Mouse (Mus musculus) ovary, postnatal 36 days (tissue): ENCODE measurements at regions not wholly inside any gene's neighbourhood (a gene's known extent, or its start where the extent isn't known, plus 50 kb on each side); places are given as distances from the start of the nearest gene placed in this dataset.

ENCODE experiments used
- DNase-seq: peaks from one replicate; pipeline ENCODE4 v3.0.0; 2022; ENCODE audit warnings: low spot score, mixed read lengths

DNA sequence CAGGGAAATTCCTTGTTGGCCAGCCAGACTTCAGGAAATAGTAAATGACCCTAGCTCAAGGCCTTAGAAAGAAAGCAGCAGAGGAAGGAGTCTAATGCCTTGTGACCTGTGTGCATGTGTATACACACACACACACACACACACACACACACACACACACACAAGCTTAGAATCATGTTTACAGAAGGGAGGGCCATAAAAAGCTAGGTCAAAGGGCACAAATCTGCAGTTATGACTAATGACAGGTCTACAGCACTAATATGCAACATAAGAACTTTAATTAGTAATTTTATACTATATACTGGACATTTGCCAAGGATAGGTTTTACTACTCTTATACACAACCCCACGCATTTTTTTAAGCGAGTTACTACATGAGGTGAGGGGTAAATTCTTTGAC is 149.4 kb downstream of the Nr2f2 start:
- DNase-seq, result no peak

DNA sequence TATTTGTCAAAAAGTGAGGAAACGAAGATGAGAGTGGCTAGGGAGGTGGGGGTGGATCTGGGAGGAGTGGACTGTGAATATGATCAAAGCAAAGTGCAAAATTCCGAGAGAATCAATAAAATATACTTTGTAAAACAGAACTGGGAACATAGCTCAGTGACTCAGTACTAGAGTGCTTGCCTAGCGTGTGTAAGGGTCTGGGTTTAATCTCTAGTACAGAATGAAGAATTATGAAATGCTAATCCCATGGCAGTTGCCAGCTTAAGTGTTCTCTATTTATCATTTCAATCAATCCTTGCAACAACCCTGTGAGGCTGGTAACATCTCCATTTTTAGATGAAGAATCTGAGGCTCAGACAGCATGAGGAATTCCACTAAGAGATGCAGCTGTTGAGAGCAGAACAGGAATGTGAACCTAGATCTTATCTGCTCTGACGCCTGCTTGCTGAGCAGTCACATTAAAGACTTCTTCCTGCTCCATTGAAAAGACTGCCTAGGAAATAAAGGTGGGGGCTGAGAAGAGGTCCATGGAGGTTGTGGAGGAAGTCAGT is 152.5 kb downstream of the Nr2f2 start:
- DNase-seq, result no peak

DNA sequence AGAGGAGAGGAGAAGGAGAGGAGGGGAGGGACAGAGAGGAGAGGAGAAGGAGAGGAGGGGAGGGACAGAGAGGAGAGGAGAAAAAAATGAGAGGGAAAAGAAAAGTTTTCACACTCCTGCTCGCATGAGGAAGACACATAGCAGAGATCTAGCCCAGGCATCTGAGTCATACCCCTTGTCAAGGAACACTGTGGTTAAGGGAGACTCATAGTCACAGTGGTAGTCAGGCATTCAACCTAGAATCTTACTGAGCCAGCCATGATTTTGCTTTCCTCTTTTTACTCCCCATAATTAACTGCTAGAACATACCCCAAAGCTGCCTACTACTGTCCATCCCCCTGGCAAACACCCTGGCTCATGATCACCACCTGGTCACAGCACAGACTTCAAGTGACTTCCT is 160.6 kb downstream of the Nr2f2 start:
- DNase-seq, result no peak

DNA sequence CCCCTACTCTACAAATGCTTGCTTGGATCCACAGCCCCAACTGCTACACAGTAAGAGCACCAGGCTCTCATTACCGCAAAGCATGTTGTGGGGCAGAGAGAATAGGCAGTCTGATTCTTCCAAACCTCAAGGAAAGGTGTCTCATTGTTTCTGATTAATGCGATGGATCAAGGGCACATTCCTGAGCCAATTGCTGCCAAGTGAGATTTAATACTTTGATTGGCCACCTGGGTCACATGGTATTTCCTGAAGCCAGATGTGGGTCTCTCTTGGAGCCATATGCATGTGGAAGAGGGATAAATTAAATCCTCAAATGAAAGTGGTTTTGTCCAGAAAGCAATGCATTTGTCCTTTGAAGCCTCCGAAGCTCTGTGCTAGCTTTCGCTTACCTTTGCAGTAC is 166.3 kb downstream of the Nr2f2 start:
- no peak for DNase-seq

DNA sequence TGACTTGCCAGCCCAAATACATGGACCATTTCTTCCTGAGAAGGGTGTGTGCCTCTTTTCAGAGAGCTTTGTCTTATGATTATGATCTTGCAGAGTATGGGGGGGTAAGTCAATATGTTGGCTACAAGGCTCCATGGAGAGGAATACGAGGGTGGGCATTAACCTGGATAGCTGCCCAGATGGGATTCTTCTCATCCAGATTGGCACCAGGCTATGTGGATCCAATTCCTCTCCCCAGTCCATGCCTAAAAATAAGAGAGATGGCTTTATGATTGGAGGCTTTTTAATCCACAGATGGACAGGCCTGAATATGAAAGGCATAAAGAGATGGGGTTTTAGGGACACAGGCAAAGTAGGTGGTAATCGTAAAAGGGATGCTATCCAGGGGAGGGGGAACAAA is 187.6 kb downstream of the Nr2f2 start:
- no peak for DNase-seq

DNA sequence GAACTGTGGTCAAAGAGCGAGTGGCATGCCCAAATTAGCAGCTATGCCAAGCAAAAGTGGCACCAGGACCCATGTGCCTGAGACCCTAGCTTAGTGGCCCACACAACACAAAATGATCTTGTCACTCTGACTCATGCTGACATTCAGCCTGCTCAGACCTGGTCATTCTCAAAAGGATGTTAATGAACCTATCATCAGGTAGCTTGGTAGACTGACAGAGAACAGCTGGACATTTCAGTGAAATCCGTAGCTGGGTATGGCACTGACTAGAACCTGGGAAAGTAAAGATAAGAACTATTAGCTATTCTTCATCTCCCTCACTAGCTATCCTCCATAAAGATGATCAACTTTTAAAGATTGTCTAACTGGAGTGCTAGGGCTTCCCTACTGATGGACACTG is 188.5 kb downstream of the Nr2f2 start:
- no peak for DNase-seq

DNA sequence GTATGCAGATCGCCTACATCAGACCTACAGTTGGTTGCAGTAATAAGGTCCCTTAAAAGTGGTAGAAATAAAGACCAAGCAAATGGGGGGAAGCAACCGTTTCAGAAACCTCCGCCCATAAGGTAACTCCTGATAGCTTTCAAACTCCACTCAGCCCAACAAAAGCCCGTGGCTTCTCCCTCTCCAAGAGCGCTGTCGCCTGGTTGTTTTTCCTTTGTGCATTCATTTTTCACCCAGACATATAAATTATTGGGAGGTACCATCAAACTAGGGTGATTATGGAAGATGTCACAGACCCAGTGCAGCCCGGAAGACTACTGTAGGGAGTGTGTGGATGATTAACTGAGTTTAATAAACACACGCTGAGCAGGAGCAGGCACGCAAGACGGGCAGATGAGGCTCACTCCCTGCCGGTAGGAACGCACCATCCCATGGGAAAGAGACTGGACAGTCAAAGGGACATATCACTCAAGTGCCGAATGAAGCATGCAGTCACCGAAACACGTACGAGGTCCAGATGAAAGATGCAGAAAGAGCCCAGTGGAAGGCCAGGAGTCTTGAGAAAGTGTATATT is 189.8 kb downstream of the Nr2f2 start:
- no peak for DNase-seq

DNA sequence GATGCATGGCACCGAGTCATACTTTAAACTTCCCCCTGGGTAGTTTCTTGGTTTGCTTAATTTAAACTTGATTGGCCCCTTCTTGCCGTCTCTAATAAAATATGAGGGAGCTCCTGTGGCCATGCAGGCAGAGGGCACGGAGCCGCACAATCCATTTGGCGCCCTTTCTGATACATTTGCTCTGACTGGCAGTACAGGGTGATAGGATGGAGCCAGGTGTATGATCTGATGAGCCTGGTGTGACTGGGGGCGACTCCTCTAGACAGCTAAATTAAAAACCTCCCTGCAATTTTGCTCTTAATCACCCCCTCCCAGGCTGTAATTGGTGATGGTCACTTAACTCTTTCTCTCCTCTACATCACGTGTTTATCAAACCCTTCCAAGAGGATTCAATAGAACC is 190.4 kb downstream of the Nr2f2 start:
- DNase-seq, result no peak

DNA sequence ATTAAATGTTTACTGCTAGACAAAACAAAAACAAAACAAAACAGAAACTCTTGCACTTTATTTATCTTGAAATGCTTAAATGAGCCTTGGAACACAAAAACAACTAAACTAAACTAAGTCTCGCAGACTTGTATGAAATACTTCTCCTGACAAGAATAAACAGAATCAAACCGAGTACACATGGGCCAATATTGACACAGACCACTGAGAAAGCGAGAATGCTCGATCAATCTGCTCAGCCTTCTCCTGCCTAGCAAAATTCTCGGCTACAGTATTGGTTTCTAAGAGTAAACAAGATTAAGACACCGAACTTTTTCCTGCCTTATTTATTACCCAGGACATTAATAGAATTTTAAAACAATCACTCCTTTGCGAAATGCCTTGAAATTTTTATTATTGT is 194.1 kb downstream of the Nr2f2 start:
- DNase-seq, result no peak

DNA sequence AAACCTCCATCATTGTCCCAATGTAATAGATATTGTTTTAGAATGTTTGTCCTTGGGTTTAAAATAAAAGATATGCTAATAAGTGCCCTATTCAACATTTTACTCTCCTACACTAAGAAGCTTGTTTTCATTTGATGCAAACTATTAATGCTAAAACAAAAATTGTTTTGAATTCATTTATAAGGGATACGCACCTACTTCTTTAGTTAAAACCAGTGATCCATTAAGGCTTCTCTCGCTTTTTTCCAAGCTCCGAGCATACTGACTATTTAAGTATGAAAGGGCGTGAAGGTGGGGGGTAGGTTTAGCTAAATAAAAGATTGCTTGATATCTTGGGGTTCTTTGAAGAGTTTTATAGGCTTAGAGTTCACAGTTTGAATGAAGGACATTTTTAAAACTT is 195.1 kb downstream of the Nr2f2 start:
- DNase-seq, result no peak

DNA sequence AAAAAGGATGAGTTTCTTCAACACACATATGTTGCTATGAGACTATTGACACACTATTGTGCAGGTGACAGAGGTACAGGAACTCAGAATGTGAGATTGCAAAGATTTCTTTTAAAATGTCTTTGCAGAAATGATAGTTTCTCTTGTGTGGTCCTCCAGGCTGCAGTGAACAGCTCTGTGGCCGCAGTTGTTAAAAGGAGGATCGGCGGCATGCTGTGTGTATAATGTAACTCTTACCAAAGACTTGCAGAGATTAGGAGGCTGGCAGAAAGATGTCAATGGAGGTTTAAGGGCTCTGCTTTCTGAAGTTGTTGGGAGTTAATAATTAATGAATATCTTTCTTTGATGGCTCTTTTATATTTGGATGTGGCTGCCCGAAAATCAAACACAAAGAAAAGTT is 198.5 kb downstream of the Nr2f2 start:
- no peak for DNase-seq

DNA sequence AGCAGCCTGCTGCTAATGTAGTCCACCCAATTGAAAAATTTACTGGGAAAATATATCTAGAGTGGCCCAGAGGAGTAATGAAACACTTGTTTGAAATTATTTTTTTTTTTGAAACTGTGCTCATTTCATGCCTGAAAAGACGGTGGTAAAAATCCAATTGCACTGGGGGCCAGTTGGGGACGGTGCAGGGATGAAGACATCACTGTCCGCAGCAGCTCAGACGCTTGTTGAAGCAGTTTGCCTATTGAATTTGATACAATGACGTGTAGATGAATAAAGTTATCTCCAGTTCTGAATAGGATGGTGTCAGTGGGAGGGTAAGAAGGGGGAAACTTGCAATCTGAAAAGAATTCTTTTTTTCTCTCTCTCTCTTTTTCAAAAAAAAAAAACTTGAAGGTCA is 200.5 kb downstream of the Nr2f2 start:
- no peak for DNase-seq

DNA sequence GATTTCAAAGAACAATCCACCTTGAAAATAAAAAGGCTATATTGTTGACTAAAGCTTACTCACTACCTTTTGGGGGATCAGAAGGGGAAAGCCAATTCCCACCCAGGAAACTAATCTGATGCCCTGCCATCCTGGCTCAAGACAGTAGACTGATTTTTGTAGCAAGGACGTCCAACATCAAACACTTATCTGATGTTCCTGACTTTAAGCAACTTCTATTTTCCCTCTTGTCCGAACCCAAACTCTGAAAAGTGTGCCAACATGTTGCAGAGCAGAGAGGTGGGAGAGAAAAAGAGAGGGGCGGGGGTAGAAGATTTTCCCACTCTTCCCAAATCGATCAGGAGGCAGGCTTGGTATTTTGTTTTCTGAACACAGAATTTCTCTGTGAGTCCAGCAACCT is 201.0 kb downstream of the Nr2f2 start:
- DNase-seq, result no peak

DNA sequence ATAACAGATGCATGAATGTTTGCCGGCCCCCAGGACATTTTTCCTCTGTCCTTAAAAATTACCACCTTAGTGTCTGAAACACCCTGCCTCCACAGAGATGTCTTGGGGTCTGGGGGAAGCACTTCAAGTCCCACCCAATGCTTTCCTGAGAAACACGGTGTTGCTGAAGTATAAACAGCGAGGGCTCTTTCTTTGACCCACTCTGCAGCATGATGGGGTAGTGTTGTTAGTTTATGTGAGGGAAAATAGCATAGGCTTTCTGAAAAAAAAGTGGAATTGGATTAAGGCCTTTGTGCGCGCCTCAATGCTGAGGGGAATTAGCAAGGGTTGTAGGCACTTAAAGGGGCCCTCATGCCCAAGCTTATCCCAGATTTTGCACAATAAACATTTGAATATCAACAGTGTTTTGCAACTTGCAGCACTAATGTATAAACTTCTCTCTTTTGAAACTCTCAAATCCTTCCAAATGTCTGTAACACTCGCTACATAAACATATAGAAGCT is 201.8 kb downstream of the Nr2f2 start:
- DNase-seq, result no peak

DNA sequence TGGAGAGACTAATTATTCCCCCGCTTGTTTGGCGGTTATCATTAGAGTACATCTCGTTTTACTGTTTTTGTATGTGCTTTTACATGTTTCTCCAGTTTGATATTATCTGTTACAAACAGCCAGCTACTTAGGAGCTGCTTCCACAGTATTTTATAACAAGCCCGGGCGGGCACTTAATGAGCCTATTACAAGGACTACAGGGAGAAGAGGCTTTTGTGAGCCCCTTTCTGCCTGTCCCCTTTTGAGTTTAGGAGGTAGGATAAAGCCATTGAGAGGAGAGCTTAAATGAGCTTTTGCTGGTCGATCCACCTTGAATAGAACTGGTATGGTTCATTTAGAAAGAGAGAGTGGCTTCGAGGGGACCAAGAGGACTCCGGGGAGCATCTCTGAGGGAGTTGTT is 208.0 kb downstream of the Nr2f2 start:
- DNase-seq, result no peak

DNA sequence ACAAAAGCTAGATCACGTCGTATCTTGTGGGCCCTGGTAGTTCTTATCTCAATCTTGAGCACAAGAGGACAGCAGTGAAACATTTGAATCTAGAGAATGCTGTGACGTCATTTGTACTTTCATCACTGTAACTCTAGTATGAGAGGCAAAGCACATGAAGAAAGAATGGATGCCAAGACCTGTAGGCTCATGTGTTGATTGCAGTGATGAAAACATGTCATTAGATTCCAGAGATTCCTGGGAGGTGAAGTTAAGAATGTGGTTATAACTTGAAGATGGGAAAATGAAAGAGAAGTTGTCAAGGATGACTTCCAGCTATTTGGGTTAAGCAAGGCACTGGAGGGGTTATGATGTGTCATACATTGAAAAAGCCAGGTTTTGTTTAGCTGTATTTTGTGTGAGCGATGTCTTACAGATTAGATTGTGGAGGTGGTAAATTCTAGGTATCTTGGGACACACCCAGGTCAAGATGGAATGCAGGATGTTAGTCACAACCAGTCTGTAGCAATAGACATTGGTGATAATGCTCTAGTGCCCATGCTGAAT is 221.7 kb downstream of the Nr2f2 start:
- DNase-seq, result no peak

DNA sequence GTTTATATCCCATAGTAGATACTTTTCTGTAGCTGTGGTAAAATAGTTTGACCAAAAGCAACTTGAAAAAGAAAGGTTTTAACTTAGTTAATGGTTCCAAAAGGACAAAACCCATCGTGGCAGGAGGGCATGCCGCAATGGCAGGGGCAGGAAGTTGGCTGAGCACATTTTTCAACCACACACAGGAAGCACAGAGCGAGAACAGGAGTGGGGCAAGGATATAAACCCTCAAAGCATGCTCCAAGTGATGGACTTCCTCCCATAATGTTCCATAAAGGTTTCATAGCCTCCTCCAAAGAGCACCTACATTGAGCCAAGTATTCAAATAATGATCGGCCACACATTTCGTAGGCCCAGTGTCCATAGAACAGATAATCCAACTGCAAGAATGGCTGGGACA is 229.7 kb downstream of the Nr2f2 start:
- DNase-seq, result no peak

DNA sequence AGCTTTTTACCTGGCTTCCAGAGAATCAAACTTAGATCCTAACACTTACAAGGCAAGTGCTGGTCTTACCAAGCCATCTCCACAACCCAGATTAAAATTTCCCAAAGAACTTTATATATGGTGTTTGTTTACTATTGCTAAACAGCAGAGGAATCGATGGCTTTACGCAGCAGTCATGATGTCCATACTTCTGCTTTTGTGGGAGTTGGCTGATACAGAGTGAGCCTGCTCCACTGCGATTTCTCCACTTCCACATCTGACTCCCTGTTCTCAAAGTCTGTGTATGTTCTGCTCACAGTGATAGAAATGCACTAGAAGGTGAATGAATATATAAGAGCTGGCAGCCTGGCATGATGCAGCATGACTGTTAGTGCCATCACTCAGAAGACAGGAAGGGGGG is 231.1 kb downstream of the Nr2f2 start:
- no peak for DNase-seq

DNA sequence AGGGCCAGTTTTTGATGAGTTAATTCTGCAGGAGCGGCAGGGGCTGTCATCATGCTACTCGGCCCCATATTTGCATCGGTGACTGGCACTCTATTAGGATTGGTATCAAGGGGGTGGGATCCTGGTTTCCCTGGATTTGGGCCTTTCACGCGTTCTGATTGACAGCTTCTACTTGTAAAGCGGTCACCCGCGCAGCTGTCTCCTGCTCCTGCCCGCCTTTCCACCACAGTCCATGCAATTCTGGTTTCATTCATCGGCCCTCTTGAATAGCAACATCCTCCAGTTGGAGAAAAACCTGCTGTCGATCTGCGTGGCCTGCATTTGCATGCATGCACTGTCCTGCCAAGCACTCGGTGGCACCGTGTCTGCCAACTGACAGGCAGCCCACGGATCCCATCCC is 236.6 kb downstream of the Nr2f2 start:
- DNase-seq, result no peak

DNA sequence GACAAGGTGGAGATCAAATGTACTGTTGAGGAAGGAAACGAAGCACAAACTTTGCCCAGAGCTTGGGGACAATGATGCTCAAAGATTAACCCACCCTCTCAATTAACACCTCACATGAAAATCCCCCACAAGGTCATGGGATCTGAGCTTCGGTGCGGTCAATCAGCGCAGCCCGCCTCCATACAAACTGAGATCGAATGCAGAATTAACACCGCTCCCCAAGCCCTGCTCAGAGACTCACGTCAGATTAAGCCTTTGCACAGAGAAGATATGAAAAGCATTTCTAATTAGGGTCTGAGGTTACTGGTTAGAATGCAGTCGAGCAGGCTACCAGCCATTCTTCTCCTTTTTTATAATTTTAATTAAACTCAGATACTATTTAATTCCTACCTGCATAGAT is 243.7 kb downstream of the Nr2f2 start:
- no peak for DNase-seq

DNA sequence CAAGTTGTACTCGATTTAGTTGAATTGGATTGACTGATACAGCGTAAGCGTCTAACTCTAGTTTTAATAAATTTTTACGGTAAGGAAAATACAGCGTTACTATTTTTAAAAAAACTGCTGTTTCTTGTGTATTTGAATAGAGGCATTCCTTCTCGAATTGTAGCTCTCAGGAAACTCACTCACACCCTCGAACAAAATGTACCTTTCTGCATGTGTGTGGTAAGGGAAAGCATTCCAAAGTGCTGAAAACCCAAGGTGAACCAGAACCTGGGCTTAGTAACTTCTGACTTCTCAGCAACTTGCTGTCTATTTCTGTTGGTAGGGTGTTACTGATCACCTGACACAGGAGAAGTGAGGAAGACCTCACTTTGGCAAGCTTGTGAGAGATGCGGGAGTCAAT is 247.0 kb downstream of the Nr2f2 start:
- no peak for DNase-seq

DNA sequence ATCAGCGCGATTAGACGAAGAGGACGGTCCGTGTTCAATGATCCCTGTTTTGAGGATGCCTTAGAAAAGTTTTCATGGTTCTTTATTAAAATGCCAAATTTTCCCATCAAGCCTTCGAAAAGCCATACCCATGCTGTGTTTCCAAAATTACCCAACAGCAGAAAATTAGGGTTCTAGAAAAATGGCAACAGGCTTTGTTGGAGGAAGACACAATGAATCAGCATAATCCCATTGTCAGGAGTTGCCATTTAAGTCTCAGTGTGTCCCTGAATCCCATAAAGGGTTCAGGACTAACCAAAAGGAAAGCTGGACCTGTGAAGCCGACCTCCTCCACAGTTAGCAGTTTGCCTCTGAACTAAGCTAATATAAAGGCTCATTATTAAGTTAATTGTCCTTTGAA is 247.6 kb downstream of the Nr2f2 start:
- DNase-seq, result no peak

DNA sequence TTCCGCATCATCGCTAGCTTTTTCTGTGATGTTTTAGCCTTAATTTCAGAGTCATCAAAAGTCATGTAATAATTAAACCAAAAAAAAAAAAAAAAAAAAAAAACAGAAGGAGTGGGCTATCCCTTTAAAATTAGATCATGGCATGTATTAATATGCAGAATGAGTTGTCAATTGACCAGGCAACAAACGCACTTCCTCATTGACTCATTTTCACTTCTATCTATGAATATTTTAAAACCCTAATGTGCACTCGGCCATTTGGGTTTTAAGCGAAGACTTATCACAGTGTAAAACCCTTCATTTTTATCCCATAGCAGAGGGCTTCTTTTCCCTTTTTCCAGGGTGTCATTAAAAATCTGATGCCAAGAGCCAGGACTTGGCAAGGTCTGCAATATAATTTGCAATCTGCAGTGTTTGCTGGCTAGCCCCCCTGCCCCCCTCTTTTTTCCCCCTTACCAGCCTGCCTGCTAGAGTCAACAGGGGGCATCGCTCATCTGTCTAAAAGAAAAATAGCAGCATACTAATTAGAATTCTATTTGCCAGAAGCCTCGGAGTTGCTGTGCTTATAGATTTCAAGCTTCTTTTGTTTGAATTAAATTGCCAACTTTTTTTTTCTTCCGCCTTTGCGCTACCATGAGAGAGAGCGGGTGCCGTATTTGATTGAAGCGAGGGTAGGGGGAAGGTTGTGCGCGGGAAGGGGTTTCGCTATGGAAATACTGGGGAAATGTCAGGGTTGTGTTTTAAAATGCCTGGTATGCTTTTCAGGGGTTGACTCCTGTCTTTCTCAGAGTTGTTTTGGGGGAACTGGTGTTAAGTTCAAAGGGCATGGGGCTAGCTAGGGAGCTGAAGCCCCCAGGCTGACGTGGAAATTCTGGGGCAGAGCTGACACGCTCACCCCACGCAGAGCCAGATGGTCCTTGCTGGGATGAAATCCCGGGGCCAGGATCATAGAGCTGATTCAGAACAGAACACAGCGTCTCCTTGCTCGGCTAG is 248.3 kb downstream of the Nr2f2 start:
- DNase-seq, result no peak
